Mouse (Mus musculus) thymus, adult 2 months (tissue): ENCODE data around the gene Slc25a13. TPM values are rescaled to one million over a fixed set of nuclear protein-coding genes. Genes with fewer than 3 reads are reported as not detected.

Experiments
- DNase-seq: peaks from one replicate; pipeline ENCODE4 v3.0.0; 2021
- H3K27ac ChIP-seq: fragments of 200-500 bp; 2 replicates; pipeline ENCODE4 v1.5.1; 2012; ENCODE audit warnings: low read length, control low read depth; ENCODE audit not compliant: control insufficient read depth, insufficient read depth
- H3K27me3 ChIP-seq: fragments of 200-500 bp; 2 replicates; pipeline ENCODE4 v1.6.1; 2012; ENCODE audit warnings: mild to moderate bottlenecking, low read length, moderate library complexity, mixed read lengths; ENCODE audit not compliant: control insufficient read depth, insufficient read depth
- H3K36me3 ChIP-seq: fragments of 200-500 bp; 2 replicates; pipeline ENCODE4 v1.6.1; 2012; ENCODE audit warnings: mild to moderate bottlenecking, low read length, moderate library complexity; ENCODE audit not compliant: control insufficient read depth, insufficient read depth
- H3K4me1 ChIP-seq: fragments of 200-500 bp; replicated peaks from 2 replicates; pipeline ENCODE4 v1.6.1; 2012; ENCODE audit warnings: low read length; ENCODE audit not compliant: control insufficient read depth, insufficient read depth
- H3K4me3 ChIP-seq: fragments of 200-500 bp; 2 replicates; pipeline ENCODE4 v1.5.1; 2012; ENCODE audit warnings: mild to moderate bottlenecking, low read length, control low read depth, moderate library complexity; ENCODE audit not compliant: control insufficient read depth, insufficient read depth
- CTCF ChIP-seq: fragments of 200-500 bp; IDR thresholded peaks from 2 replicates; pipeline ENCODE4 v1.5.1; 2012; ENCODE audit warnings: mild to moderate bottlenecking, control low read depth, low read length, moderate library complexity, borderline replicate concordance; ENCODE audit not compliant: control insufficient read depth, poor library complexity, insufficient read depth; ENCODE audit errors: extremely low read depth
- POLR2A ChIP-seq: fragments of 200-500 bp; IDR thresholded peaks from 2 replicates; pipeline ENCODE4 v1.6.1; 2012; ENCODE audit warnings: mild to moderate bottlenecking, low read length, control low read depth, moderate library complexity; ENCODE audit not compliant: control insufficient read depth, poor library complexity, insufficient read depth; ENCODE audit errors: extremely low read depth
- WGBS: fragments of 180-500 bp; shearing (Covaris S2); methylation state at CpG from one replicate; pipeline ENCODE4 v1.1.7; 2018; 5-methylcytosine and 5-hydroxymethylcytosine counted together
- polyA plus RNA-seq: library from polyadenylated mRNA; depleted of rRNA; stranded (reverse); fragments of >200 nt; gene quantifications from 2 replicates; pipeline ENCODE4 v1.2.3, GENCODE M21; 2012

Slc25a13 gene
- polyA plus RNA-seq, 1 experiment = 9.2 TPM

GRCm38 (mm10) chr6:6236788-6237298 lies 19.9 kb upstream of the Slc25a13 start:
- H3K27ac ChIP-seq = no peak overlapping the region
- H3K27me3 ChIP-seq = no peaks in the 10 kb centered on the region
- H3K4me3 ChIP-seq = no peak overlapping the region
- TF ChIP-seq POLR2A (no peak), CTCF (no peak)
- H3K36me3 ChIP-seq = no peaks in the 10 kb centered on the region
- no peak for DNase-seq
- no peaks in the 10 kb centered on the region for H3K4me1 ChIP-seq
- WGBS = 93% methylated on average over 2 of the region's 2 CpGs

- TF ChIP-seq POLR2A = no peak
- TF ChIP-seq CTCF = no peak
- Histone ChIP-seq H3K27me3 (no peaks in the 10 kb centered on the region), H3K4me3 (no peak overlapping the region), H3K36me3 (no peaks in the 10 kb centered on the region), H3K27ac (no peak overlapping the region), H3K4me1 (no peaks in the 10 kb centered on the region)
- no peak for DNase-seq
- 86% methylated on average over 2 of the region's 2 CpGs for WGBS
Observed at GRCm38 (mm10) chr6:6230262-6230661, 13.3 kb upstream of the Slc25a13 start.

- DNase-seq = no peak
- TF ChIP-seq CTCF = no peak
- no peak for TF ChIP-seq POLR2A
- no peaks in the 10 kb centered on the region for H3K36me3 ChIP-seq
- 83% methylated on average over 7 of the region's 7 CpGs for WGBS
- H3K27me3 ChIP-seq = no peaks in the 10 kb centered on the region
- no peak overlapping the region for H3K27ac ChIP-seq
- no peak overlapping the region for H3K4me3 ChIP-seq
- H3K4me1 ChIP-seq = no peaks in the 10 kb centered on the region
Observed at GRCm38 (mm10) chr6:6222721-6223120, 5.7 kb upstream of the Slc25a13 start.

GRCm38 (mm10) chr6:6220574-6220973 lies 3.6 kb upstream of the Slc25a13 start:
- no peak overlapping the region for H3K4me3 ChIP-seq
- H3K27ac ChIP-seq = no peak overlapping the region
- H3K36me3 ChIP-seq = no peaks in the 10 kb centered on the region
- TF ChIP-seq CTCF = no peak
- no peak for TF ChIP-seq POLR2A
- peaks cover 6% of the 10 kb centered on the region; the same call in 1 of the 2 replicates for H3K4me1 ChIP-seq
- DNase-seq = no peak
- no peaks in the 10 kb centered on the region for H3K27me3 ChIP-seq
- WGBS = 93% methylated on average over 3 of the region's 3 CpGs

- H3K4me3 ChIP-seq = no peak overlapping the region
- WGBS = 82% methylated on average over 12 of the region's 12 CpGs
- no peak for DNase-seq
- no peaks in the 10 kb centered on the region for H3K36me3 ChIP-seq
- TF ChIP-seq POLR2A = no peak
- TF ChIP-seq CTCF = no peak
- H3K4me1 ChIP-seq = peaks cover 6% of the 10 kb centered on the region; the same call in 1 of the 2 replicates
- no peak overlapping the region for H3K27ac ChIP-seq
- H3K27me3 ChIP-seq = no peaks in the 10 kb centered on the region
Observed at GRCm38 (mm10) chr6:6219661-6220370, 2.8 kb upstream of the Slc25a13 start.

- Histone ChIP-seq H3K36me3 (no peaks in the 10 kb centered on the region), H3K4me1 (peaks cover 6% of the 10 kb centered on the region; the same call in 1 of the 2 replicates), H3K27ac (no peak overlapping the region), H3K4me3 (peak overlapping the region; percentile 68), H3K27me3 (no peaks in the 10 kb centered on the region)
- WGBS = 34% methylated on average over 5 of the region's 5 CpGs
- no peak for DNase-seq
- TF ChIP-seq POLR2A = no peak
- no peak for TF ChIP-seq CTCF
Observed at GRCm38 (mm10) chr6:6217286-6217625, 283 bp upstream of the Slc25a13 start.
